Mouse (Mus musculus): ENCODE results near the gene Pfdn2.

Pfdn2 gene

GRCm38 (mm10) chr1:171356814-171357213 lies 11.3 kb downstream of the Pfdn2 start:
- peak; percentile 29 for DNase-seq

DNA sequence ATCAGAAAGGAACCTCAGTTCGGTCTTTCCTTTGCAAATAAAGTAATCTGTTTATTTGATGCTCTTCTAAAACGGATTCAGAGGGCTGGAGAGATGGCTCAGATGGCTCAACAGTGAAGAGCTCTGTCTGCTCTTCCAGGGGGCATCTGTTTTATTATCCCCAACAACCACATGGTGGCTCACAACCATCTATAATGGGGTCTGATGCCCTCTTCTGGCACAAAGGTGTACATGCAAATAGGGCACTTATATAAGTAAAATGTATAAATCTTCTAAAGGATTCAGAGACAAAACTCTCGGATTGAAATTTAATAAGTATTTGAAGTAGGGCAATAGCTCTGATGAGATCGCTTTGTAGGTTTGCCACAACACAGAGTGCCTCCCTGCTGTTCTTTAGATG lies 13.0 kb downstream of the Pfdn2 start:
- DNase-seq = peak; percentile 46

- no peak for DNase-seq
These were observed 14.8 kb downstream of the Pfdn2 start for GRCm38 (mm10) chr1:171360253-171360652.

GRCm38 (mm10) chr1:171360656-171361055 lies 15.2 kb downstream of the Pfdn2 start, which contains the start of gene Klhdc9:
TSS of gene Klhdc9 (minus strand) at chr1:171360798.
- peak; percentile 95 for DNase-seq

DNA sequence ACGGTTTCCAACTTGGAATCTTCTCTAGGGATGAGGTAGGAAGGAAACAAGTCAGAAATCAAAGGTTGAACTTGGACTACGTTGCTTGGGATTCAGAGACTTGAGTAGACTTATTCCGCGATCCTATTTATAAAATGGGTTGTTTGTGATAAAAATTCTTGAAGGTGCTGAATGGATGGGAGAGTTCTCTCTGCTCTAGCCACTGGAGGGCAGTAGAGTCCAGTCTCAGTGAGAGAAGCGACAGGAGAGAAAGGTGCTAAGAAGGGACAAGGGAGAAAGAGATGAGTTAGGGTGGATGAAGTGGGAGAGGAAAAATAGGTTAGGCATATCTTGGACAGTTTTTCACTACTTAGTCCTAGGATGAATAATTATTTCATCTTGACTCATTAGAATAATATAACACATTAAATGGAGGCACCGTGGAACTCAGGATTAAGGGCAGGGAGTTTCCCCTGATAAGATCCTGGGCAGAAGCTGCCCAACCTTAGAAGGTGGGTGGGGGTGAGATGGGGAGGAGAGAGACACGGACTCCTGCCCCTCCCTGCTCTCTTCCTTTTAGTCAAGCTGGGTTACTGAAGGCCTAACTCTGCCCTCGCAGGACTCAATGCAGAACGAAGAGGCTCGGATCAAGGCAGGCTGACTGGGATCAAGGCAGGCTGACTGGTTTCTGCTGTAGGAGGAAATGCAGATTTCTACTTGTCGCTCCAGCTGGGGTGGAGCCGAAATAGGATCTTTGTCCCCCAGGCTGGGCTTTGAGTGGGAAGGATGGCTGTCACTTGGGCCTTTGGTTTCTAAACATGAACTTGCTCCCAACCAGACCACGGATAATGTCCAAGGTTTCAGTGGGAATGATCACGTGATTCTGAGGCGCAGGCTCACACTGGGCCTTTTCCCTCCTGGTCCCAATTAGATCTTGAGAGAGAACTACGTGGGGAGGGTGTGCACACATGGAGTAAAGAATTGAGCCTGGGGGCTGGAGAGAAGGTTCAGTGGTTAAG lies 15.9 kb downstream of the Pfdn2 start:
- DNase-seq = peak; percentile 84

DNA sequence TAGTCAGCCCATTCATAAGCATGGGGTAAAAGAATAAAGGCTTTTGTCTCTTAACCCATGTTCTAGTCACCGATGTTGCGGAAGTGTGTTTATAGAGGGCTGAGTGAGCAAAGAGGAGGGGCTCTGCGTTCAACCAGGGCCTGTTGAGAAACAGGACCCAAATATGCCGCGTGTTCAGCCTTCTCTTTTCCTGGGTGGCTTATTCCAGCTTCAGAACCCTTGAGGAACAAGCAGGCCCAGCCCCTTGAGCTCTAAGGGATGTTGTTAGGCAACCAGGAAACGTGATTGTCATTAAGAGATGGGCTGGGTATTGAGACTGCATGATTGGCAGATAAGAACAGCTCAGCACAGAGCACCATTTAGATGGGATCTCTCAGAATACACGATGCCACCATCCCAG lies 20.5 kb downstream of the Pfdn2 start:
- DNase-seq = no peak

GRCm38 (mm10) chr1:171369845-171370556 lies 24.5 kb downstream of the Pfdn2 start, which contains the start of gene Nectin4:
TSS of gene Nectin4 (plus strand) at chr1:171370099.
- DNase-seq = peak; percentile 68

DNA sequence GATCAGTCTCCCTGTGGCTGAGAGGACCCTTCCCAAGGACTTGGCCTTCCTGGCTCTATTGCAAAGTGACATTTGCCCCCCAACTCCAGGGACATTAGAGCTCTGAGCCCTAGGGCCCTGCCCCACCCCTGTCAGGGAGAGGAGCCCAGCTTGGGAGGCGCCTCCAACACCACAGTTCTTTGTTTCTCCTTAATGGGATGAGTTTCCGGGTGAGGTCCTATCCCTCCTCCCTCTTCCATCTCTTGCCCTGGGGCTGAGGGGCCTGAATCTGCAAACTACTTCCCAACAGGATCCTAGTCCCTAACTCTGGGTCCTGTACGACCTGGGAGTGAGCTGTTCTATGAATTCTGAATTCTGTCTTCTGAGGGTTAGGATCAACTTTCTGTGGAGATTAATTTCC lies 27.4 kb downstream of the Pfdn2 start:
- no peak for DNase-seq

DNA sequence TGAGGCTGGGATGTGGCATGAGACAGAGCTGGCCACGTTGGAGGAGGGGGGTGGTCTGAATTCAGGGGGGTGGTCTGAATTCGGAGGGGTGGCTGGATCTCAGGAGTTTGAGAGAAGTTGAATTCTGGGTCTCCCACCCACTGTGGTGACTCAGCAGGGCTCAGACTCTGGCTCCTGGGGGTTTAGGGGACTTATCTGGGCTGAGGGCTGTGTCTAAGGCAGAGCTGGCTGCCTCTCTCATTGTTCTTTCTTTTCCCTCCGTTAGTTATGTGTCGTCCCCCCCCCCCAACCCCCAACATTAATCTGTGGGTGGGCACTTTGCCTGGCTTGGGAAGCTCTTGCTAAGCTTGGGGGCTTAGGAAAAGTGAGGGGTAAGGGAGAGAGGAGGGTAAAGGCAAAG lies 28.5 kb downstream of the Pfdn2 start:
- DNase-seq = no peak

- DNase-seq = no peak
These were observed 30.2 kb downstream of the Pfdn2 start for GRCm38 (mm10) chr1:171375646-171376097.

DNA sequence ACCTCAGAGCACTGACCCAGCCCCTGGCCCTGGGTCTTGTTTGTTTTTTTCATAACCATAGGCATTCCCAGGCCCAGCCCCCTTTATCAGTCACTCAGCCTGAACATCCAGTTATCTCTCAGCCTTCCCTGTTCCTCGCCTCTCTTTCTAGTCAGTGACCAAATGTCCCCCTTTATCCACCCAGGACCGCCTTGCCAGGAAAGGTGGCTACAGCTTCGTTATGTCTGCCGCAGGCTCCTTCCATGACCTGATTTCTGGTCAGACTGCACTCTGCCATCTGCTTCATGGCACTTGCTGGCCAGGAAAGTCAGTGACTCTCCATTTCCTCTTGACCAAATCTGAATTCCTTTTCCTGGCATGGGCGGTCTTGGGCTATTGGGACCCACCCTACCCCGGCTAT lies 32.8 kb downstream of the Pfdn2 start:
- no peak for DNase-seq

- peak; percentile 88 for DNase-seq
These were observed 34.6 kb downstream of the Pfdn2 start for GRCm38 (mm10) chr1:171379935-171380599.

- DNase-seq = no peak
These were observed 36.7 kb downstream of the Pfdn2 start for GRCm38 (mm10) chr1:171382096-171382620.

GRCm38 (mm10) chr1:171384361-171384760 lies 38.9 kb downstream of the Pfdn2 start:
- no peak for DNase-seq

- DNase-seq = no peak
These were observed 39.7 kb downstream of the Pfdn2 start for GRCm38 (mm10) chr1:171385171-171385570.

- peak; percentile 46 for DNase-seq
These were observed 41.6 kb downstream of the Pfdn2 start for GRCm38 (mm10) chr1:171387099-171387498.

DNA sequence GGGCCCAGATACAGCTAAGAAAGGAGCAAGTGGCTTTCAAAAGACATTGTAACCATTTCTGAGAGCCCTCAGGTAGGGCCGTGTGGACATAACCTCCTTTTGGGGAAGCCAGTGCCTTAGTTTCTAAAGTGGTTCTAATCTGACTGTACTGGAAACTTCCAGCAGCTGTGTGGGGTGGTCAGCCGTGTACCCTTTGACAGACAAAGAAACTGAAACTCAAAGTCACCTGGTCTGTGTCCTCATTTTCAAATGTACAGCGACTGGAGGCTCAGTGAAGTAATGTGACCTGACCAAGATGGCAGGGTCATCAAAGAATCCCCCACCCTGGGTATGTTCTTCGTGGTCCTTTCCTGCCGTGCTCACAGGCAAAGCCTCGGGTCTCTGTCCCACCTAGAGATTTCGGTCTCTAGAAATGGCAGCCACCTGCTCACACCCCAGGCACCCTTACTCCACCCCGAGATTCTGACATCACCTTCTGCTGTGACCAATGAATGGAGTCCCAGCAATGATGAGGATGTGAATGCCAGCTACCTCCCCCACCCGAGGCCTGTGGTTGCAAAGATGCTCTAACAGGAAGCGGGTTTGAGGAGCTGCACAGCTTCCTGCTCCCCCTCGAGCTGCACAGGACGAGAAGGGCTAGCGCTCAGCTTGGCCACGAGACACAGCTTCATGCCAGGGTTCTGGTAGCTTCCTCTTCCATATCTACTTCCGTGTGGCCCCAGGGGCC lies 43.1 kb downstream of the Pfdn2 start, which contains the start of gene Arhgap30:
Gene Arhgap30 (plus strand): TSS at position 579 of the 727 bp plus-strand sequence.
- DNase-seq = peak; percentile 23

DNA sequence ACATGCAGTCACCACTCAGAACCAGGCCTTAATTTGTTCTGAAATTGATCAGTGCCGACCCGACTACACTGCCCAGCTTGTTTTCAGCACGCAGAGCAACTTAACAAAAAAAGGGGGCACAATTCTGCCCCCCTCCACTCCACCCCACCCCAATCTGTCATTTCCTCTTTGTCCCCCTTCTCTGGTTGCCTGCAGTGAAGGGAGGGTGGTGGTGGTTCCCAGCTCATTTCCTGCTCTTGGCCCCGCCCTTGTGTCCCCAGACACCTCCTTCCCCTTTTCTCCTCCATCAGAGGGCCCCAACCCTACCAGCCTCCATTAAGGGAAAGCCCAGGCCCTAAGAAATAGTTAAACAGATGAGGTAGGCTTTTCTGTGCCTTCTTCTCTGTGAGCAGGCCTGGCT lies 44.6 kb downstream of the Pfdn2 start:
- DNase-seq = no peak

GRCm38 (mm10) chr1:171401821-171402220 lies 56.4 kb downstream of the Pfdn2 start:
- DNase-seq = no peak

DNA sequence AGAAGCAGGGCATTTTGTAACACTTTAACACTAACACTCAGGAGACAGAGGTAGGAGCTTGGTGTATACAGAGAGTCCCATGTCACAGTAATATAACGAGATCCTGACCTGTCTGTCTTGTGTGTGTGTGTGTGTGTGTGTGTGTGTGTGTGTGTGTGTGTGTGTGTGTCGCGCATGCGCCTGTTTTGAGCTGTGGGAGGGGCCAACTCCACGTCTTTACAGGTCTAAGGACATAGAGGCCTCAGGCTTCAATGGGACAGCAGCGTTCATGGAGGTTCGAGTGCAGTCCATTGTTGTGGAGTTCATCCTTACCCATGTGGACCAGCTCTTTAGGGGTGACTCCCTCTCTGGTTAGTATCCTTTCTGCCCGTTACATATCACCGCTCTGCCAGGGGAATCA lies 57.5 kb downstream of the Pfdn2 start:
- no peak for DNase-seq

DNA sequence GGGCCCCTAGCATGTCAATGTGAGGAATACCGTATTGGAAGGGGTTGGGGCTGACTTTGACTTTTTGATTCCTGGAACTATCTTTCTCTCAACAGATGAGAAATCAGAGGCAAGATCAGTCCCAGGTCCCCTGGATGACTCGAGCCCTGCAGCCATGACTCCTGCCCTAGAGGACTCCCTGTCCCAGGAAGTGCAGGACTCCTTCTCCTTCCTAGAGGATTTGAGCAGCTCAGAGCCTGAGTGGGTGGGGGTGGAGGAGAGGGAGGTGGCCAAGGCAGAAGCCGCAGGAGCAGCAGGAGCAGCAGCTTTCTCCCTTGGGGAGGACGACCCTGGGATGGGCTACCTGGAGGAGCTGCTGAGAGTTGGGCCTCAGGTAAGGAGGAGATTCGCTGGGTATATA lies 61.8 kb downstream of the Pfdn2 start:
- no peak for DNase-seq
